Mouse (Mus musculus) large intestine, adult 2 months (tissue): ENCODE measurements at regions not wholly inside any gene's neighbourhood (a gene's known extent, or its start where the extent isn't known, plus 50 kb on each side); places are given as distances from the start of the nearest gene placed in this dataset.

Experiments
- DNase-seq: peaks from one replicate; pipeline ENCODE4 v3.0.0-alpha.2; 2012; ENCODE audit warnings: low read depth, low spot score
- WGBS: fragments of 180-500 bp; shearing (Covaris S2); methylation state at CpG from one replicate; pipeline ENCODE4 v1.1.7; 2018; 5-methylcytosine and 5-hydroxymethylcytosine counted together

- 86% methylated on average over 6 of the region's 6 CpGs for WGBS
Measured at GRCm38 (mm10) chr4:82099970-82100368, 605.6 kb downstream of the Nfib start.

GRCm38 (mm10) chr4:82098986-82099969 lies 606.3 kb downstream of the Nfib start:
- 89% methylated on average over 13 of the region's 13 CpGs for WGBS
- no peak for DNase-seq

More at GRCm38 (mm10) chr4:82099970-82100368, 605.6 kb downstream of the Nfib start:
- DNase-seq, result no peak

GRCm38 (mm10) chr4:82092296-82093230 lies 613.0 kb downstream of the Nfib start:
- DNase-seq, result no peak
- 82% methylated on average over 5 of the region's 5 CpGs for WGBS

DNA sequence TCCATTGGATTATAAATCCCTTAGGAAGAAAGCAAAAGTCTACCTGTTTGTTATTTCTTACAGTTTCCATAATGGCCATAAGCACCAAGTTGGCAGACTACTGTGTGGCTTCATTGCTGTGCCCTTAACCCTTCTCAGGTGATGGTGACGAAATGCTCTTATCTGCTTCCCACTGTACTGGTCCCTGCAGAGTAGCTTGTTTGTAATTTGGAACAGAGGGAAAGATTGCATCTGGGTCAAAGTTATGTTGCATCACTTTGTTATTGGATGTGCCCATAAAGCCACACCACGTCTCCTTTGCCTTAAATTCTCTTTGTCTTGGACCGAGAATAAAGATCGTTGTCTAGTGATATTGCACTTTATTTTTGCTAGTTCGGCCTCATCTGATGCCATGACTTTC lies 615.9 kb downstream of the Nfib start:
- WGBS, result 87% methylated on average over 5 of the region's 5 CpGs
- DNase-seq, result no peak

GRCm38 (mm10) chr4:82083519-82083918 lies 622.0 kb downstream of the Nfib start:
- WGBS, result 85% methylated on average over 2 of the region's 2 CpGs
- no peak for DNase-seq

DNA sequence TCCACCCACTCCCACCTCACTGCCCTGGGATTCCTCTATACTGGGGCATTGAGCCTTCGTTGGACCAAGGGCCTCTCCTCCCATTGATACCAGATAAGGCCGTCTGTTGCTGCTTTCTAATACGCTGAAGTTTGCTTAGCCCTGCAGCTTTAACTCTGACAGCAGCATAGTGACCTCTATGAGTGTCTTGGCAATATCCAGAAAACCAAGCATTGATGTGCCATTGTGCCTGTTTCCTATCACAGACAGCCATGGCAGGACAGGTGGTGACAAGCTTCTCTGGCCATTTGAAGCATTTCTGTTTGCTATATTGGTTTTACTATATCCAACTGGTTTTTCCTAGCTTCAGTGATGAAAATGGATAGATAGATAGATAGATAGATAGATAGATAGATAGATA lies 625.4 kb upstream of the Mpdz start:
- DNase-seq, result no peak
- WGBS, result 77% methylated on average over 3 of the region's 3 CpGs

DNA sequence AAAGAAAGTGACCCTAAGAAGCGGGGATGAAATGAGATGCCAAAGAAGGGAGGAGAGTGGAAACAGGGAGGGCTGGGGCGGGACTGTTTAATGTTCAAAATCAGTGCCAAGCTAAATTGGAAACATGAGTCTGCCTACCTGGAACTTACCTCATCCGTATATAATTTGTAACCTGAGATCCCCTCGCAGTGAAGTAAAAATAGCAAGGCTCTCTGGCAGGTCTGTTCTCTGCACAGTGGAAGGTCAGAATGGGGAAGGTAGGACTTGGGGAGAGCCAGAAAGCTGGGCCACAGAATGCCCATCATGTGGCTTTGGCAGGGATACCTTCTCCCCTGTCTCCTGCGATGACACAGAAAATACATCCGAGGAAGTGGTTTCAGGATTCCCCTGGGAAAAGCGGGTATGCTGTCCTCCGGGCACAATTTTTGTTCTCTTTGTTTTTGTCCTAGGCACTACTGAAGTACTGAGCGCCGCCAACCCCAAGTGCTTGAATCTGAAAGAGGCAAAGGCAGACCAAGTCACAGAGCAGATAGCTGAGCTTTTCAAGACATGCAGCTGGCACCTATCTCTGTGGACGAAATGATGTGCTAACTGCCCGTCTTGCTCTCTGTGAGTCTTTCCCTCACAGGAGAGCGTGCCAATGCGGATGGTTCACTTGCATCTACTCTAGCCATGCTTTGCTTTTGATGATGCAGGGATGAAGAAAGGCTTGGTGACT lies 623.2 kb upstream of the Mpdz start:
- WGBS, result 68% methylated on average over 14 of the region's 14 CpGs
- DNase-seq, result no peak

DNA sequence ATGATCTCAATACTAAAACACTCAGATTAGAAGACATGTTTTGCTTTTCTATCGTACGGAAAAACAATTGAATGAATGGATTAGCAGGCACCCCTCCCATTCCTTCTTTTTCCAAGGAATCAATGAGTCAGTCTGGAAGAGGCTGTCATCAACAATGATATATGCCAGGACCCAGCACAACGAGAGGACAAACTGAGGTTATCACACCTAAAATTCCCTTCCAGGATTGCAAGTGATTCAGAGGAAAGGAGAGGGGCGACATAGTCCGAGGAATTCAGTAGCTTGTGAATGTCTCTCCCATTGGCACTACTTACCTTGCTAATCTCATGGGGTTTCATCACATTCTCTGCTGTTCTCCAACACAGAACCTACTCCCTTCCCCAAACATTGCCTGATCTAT lies 620.1 kb upstream of the Mpdz start:
- DNase-seq, result no peak
- WGBS, result 74% methylated on average over 5 of the region's 5 CpGs

DNA sequence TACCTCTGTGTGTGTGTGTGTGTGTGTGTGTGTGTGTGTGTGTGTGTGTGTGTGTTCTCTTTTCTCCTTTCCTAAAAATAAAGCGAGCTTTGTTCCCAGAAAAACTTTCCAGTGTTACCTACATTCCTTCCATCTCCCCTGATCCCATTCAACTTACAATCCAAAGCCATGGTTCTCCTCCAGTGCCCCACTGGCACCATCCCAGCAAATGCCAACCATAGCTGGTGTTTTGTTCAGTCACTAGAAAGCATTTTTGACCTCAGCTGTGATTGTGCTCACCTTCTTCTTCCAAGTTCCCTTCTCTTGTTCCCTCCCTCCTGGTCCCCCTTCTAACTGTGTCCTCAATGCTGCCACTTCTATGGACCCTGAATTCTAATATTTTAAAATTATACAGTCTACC lies 614.1 kb upstream of the Mpdz start:
- WGBS, result 84% methylated on average over 1 of the region's 1 CpGs
- no peak for DNase-seq

GRCm38 (mm10) chr4:82048171-82048570 lies 605.6 kb upstream of the Mpdz start:
- WGBS, result 92% methylated on average over 2 of the region's 2 CpGs
- no peak for DNase-seq

DNA sequence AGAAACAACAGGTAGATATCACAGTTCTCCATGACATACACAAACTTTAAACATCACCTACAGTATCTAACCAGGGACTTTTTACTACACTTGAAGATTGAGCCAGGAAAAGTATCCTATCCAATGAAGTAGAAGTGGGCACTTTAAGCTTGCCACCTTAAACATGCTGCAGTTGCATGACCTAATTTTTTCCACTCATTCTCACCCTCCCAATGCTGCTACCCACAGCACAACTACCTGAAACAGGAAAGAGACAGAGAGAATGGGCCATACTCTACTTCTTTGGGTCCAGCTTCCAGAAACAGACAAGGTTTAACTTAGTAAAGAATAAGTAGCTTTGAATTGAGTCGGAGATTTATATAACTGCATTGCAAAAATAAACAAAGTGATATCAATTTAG lies 594.9 kb upstream of the Mpdz start:
- 48% methylated on average over 1 of the region's 1 CpGs for WGBS
- no peak for DNase-seq

- DNase-seq, result no peak
- 47% methylated on average over 3 of the region's 3 CpGs for WGBS
Measured at GRCm38 (mm10) chr4:82035074-82035703, 592.6 kb upstream of the Mpdz start.

DNA sequence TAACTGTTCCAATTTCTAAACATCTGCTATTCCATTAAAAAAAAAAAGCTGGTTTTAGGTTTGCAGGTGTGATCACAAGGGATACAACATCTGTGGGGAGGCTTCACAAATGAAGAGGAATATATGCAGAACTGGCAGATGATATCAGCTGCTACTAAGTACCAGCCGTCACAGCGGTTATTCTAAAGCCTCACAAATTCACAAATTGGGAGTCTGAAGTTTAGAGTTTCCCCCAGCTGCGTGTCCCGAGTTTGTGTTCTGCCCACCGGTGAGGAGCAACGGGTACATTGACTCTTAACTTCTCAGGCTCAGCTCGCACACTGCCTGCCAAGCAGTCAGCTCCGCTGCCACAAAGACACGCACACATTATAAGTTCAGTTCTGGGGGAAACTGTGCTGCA lies 586.6 kb upstream of the Mpdz start:
- WGBS, result 87% methylated on average over 9 of the region's 9 CpGs
- no peak for DNase-seq

- DNase-seq, result no peak
Measured at GRCm38 (mm10) chr4:82027447-82027881, 584.8 kb upstream of the Mpdz start.

GRCm38 (mm10) chr4:82001406-82001732 lies 558.8 kb upstream of the Mpdz start:
- no peak for DNase-seq
- WGBS, result 86% methylated on average over 6 of the region's 6 CpGs

More at GRCm38 (mm10) chr4:82027447-82027881, 584.8 kb upstream of the Mpdz start:
- WGBS, result 78% methylated on average over 9 of the region's 9 CpGs

- 84% methylated on average over 19 of the region's 19 CpGs for WGBS
- DNase-seq, result no peak
Measured at GRCm38 (mm10) chr4:82000590-82001405, 558.2 kb upstream of the Mpdz start.

GRCm38 (mm10) chr4:81999654-82000314 lies 557.2 kb upstream of the Mpdz start:
- DNase-seq, result no peak
- WGBS, result 57% methylated on average over 11 of the region's 11 CpGs

DNA sequence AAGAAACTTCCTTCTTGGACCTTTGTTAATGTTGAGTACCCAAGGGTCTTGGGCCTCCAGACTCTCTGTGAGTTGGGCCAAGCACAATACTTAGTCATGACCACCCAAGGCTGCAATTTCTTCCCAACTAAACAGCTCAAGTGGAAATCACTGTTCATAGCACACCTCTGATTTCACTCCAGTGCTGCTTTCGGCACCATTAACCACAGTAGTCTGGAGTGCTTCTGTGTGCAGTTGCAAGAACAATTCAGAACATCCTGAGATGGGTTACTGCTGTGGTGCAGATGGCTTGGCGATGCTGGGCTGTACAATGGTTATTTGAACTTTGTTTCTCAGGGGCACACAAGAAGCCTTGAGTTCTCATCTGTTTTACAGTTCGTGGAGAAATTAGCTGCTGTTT lies 556.5 kb upstream of the Mpdz start:
- DNase-seq, result no peak

More for the DNA sequence above, 556.5 kb upstream of the Mpdz start:
- WGBS, result 83% methylated on average over 3 of the region's 3 CpGs
